21 mouse cellular contexts compared by ENCODE assay signal in the genomic region with DNA sequence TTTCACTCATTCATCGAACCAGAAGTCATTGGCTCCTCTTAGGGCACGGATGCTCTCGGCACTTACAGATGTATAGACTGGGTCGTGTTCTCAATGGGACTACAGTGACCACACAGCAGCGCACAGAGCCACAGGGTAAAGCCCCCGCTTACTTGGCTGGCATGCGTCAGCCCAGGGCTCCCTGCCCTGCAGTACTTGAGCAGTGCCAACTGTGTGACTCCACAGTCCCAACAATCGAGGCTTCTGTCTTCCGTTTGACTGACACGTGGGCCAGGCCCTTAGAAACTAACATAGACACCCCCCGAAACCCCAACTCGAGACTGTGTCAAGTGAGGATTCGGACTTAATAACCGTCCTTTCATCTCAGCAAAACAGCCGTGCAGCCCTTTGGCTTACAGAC. TPM values are rescaled to one million over a fixed set of nuclear protein-coding genes. Genes with fewer than 3 reads are reported as not detected.
DNase-seq lines count a peak whose midpoint lies in the region; ATAC-seq lines count a peak whose summit lies in the region.
"Had no signal": no experiment of that assay in that cellular context is flagged by ENCODE, and none has a peak within 500 bp of the region (broad histone marks: within the 10 kb centered on the region; RNA-seq: fewer than 3 reads in every experiment).

No protein-coding gene starts in this region.

- ATAC-seq in hindbrain, embryonic 11.5 days (ENCODE audit: low FRiP score) = no peak
- ATAC-seq in midbrain, embryonic 16.5 days = no peak

- no peak overlapping the region for H3K4me3 ChIP-seq in hindbrain, embryonic 11.5 days (ENCODE audit: low read depth, low read length)
- 0 out of 2 replicates have a peak overlapping the region, but pooled peaks have one; percentile 4 for H3K4me3 ChIP-seq in midbrain, embryonic 10.5 days
- H3K4me3 ChIP-seq in midbrain, embryonic 16.5 days (ENCODE audit: low read depth, low read length) = no peak overlapping the region
- H3K4me3 ChIP-seq: embryonic facial prominence, embryonic 10.5 days; limb, embryonic 10.5 days; neural tube, embryonic 15.5 days had no signal

- no peak overlapping the region for H3K27ac ChIP-seq in hindbrain, embryonic 11.5 days (ENCODE audit: low read depth, low read length)
- no peak overlapping the region for H3K27ac ChIP-seq in midbrain, embryonic 10.5 days (replicated peaks)
- no peak overlapping the region for H3K27ac ChIP-seq in midbrain, embryonic 16.5 days (ENCODE audit: low read length)
- H3K27ac ChIP-seq: embryonic facial prominence, embryonic 10.5 days; kidney, postnatal 0 days; limb, embryonic 10.5 days; neural tube, embryonic 15.5 days; stomach, postnatal 0 days had no signal

- H3K4me2 ChIP-seq in hindbrain, embryonic 11.5 days (replicated peaks; ENCODE audit: low read depth, low read length) = no peak overlapping the region
- peak overlapping the region; percentile 23; the same call in 1 of the 2 replicates for H3K4me2 ChIP-seq in midbrain, embryonic 16.5 days (ENCODE audit: low read length)
- H3K4me2 ChIP-seq: neural tube, embryonic 15.5 days had no signal

- peaks cover 17% of the 10 kb centered on the region for H3K27me3 ChIP-seq in hindbrain, embryonic 11.5 days (ENCODE audit: control insufficient read depth, insufficient read depth, low read length)
- H3K27me3 ChIP-seq in midbrain, embryonic 10.5 days (ENCODE audit: low read depth, poor library complexity, severe bottlenecking) = peaks cover 82% of the 10 kb centered on the region
- peaks cover 46% of the 10 kb centered on the region for H3K27me3 ChIP-seq in midbrain, embryonic 16.5 days (ENCODE audit: control insufficient read depth, insufficient read depth, low read depth, low read length)

- H3K9me3 ChIP-seq in hindbrain, embryonic 11.5 days (ENCODE audit: control insufficient read depth, low read length) = no peaks in the 10 kb centered on the region
- no peaks in the 10 kb centered on the region for H3K9me3 ChIP-seq in midbrain, embryonic 10.5 days (replicated peaks)
- H3K9me3 ChIP-seq in midbrain, embryonic 16.5 days (replicated peaks; ENCODE audit: control insufficient read depth, low read length, poor library complexity, severe bottlenecking) = no peaks in the 10 kb centered on the region
- H3K9me3 ChIP-seq: embryonic facial prominence, embryonic 10.5 days; limb, embryonic 10.5 days; neural tube, embryonic 15.5 days had no signal

- peak; percentile 41 for DNase-seq in embryo, embryonic 10.5 days (ENCODE audit: low spot score)
- DNase-seq in embryo, embryonic 9.5 days (ENCODE audit: extremely low spot score) = no peak
- peak; percentile 33 for DNase-seq in hindbrain, embryonic 11.5 days (ENCODE audit: low spot score)
- DNase-seq in midbrain, embryonic 10.5 days (ENCODE audit: low spot score) = peak; percentile 43
- DNase-seq in gastrocnemius, postnatal 36 days = no peak
- no peak for DNase-seq in spleen, postnatal 14 days (ENCODE audit: low spot score in 2 of 2)
- no peak for DNase-seq in liver
- DNase-seq: adrenal gland, postnatal 14 days; cerebellum, adult 11-12 months; cerebellum, postnatal 14 days; kidney, adult 18-20 months; layer of hippocampus, adult 9-11 months; thymus, adult 2 months had no signal

- no peak overlapping the region for H3K9ac ChIP-seq in hindbrain, embryonic 11.5 days (ENCODE audit: low read depth, low read length)
- no peak overlapping the region for H3K9ac ChIP-seq in midbrain, embryonic 16.5 days (ENCODE audit: low read depth, low read length)
- H3K9ac ChIP-seq: neural tube, embryonic 15.5 days had no signal

- WGBS in hindbrain, embryonic 11.5 days = 42% methylated on average over 15 of the region's 15 CpGs
- 40% methylated on average over 15 of the region's 15 CpGs for WGBS in midbrain, embryonic 10.5 days
- 30% methylated on average over 15 of the region's 15 CpGs for WGBS in midbrain, embryonic 16.5 days

- intact Hi-C loops in gastrocnemius, postnatal 36 days (cut with DNase I) = no loop called here

- no peaks in the 10 kb centered on the region for H3K4me1 ChIP-seq in hindbrain, embryonic 11.5 days (replicated peaks; ENCODE audit: control insufficient read depth, insufficient read depth, low read length)
- peaks cover 57% of the 10 kb centered on the region for H3K4me1 ChIP-seq in midbrain, embryonic 10.5 days
- no peaks in the 10 kb centered on the region for H3K4me1 ChIP-seq in midbrain, embryonic 16.5 days (ENCODE audit: control insufficient read depth, insufficient read depth, low read length)
- H3K4me1 ChIP-seq: limb, embryonic 10.5 days; neural tube, embryonic 15.5 days had no signal

- no peaks in the 10 kb centered on the region for H3K36me3 ChIP-seq in hindbrain, embryonic 11.5 days (ENCODE audit: control insufficient read depth, insufficient read depth, low read length)
- H3K36me3 ChIP-seq in midbrain, embryonic 10.5 days = peaks cover 16% of the 10 kb centered on the region
- no peaks in the 10 kb centered on the region for H3K36me3 ChIP-seq in midbrain, embryonic 16.5 days (ENCODE audit: control insufficient read depth, insufficient read depth, low read length)
- H3K36me3 ChIP-seq: embryonic facial prominence, embryonic 10.5 days; limb, embryonic 10.5 days; neural tube, embryonic 15.5 days had no signal

RNA-seq across cellular contexts. Expression of a gene that starts 15.9 kb away (rescaled TPM):
- polyA plus RNA-seq in hindbrain, embryonic 11.5 days (2014; fragmentation: Nextera tagmentation; extraction: Ambion mirVana) = 3.3 and 4.8 TPM in 2 replicates
- polyA plus RNA-seq in midbrain, embryonic 10.5 days (2016; fragmentation: Nextera tagmentation; extraction: Ambion mirVana) = 6.3 and 9.1 TPM in 2 replicates
- 3.6 and 4.8 TPM in 2 replicates for polyA plus RNA-seq in midbrain, embryonic 16.5 days (2015; fragmentation: Nextera tagmentation; extraction: Ambion mirVana)
- total RNA-seq in gastrocnemius, postnatal 36 days (2021) = not detected
- polyA plus RNA-seq: heart, embryonic 14.5 days; kidney, postnatal 0 days; lung, embryonic 16.5 days; stomach, postnatal 0 days had no signal

Comparison
In these comparisons a context has a peak if more than half of its experiments do, and no peak if none do; other contexts are left out.
1. DNase-seq: peak in embryo, embryonic 10.5 days (single experiment), hindbrain, embryonic 11.5 days (single experiment) and midbrain, embryonic 10.5 days (single experiment); none in embryo, embryonic 9.5 days (single experiment), gastrocnemius, postnatal 36 days (0 of 2), spleen, postnatal 14 days (0 of 2) and liver (single experiment).